Mouse (Mus musculus) left cerebral cortex, postnatal 10 days (tissue): ENCODE data around the gene Fkbp8. TPM values are rescaled to one million over a fixed set of nuclear protein-coding genes. Genes with fewer than 3 reads are reported as not detected.

Experiments used
- DNase-seq, 2 experiments: peaks; one replicate each; pipeline ENCODE4 v3.0.0; 2021 to 2022; ENCODE audit warnings: low spot score in 2 of 2, mixed read lengths in 1 of 2; ENCODE audit errors: extremely low spot score in 1 of 2
- intact Hi-C: fragments of 180-260 bp; cut with DNase I; formaldehyde crosslinking; loops from one replicate; pipeline ENCODE4 v1.15.1; 2025
- total RNA-seq, 2 experiments: library from RNA; stranded (reverse); gene quantifications; 2 replicates each; pipeline ENCODE4 v1.2.3; 2021

Fkbp8 gene
- total RNA-seq, 2 experiments from 2014 or later: 361 to 375 TPM

GRCm38 (mm10) chr8:70570990-70571389 lies 43.5 kb downstream of the Fkbp8 start:
- intact Hi-C loops: no loop called here
- DNase-seq: no peak

- DNase-seq: no peak
- intact Hi-C loops: no loop called here
Measured at GRCm38 (mm10) chr8:70574302-70574701, 46.8 kb downstream of the Fkbp8 start.

GRCm38 (mm10) chr8:70574915-70575314 lies 47.4 kb downstream of the Fkbp8 start:
- peak in 1 of 2 experiments; percentile 87 for DNase-seq
- intact Hi-C loops: no loop called here

DNA sequence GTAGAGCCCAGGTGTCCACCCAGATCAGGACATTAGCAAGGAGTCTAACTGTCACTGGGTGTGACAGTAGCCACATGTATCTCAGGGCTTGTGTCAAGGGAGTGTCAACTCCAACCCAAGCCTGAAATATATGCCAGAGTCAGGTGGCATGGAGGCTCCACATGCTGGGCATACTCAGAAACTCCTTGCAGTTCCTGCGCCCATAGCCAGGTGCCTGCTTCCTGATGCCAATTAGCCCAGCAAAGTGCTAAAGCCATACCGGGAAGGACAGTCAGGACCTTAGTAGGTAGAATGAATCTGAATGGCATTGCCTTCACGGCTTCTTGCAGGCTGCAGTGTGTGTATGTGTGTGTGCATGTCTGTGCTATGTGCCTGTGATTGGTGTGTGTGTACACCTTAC lies 49.7 kb downstream of the Fkbp8 start:
- intact Hi-C loops: no loop called here
- no peak for DNase-seq

- no peak for DNase-seq
- intact Hi-C loops: no loop called here
Measured at GRCm38 (mm10) chr8:70583476-70584387, 56.2 kb downstream of the Fkbp8 start.

GRCm38 (mm10) chr8:70584606-70585257 lies 57.2 kb downstream of the Fkbp8 start:
- DNase-seq: no peak
- intact Hi-C loops: no loop called here

Other genes with a start within 250 kb of the Fkbp8 start
- 1 to 10 TPM; 7.9 to 9.4 TPM for gene Homer3, start 244.9 kb upstream of the Fkbp8 start, total RNA-seq
- 10 to 100 TPM; 64.9 to 65.2 TPM for gene Ddx49, start 225.2 kb upstream of the Fkbp8 start, total RNA-seq
- 100 to 1,000 TPM; 124 to 134 TPM for gene Cope, start 225.2 kb upstream of the Fkbp8 start, total RNA-seq
- 10 to 100 TPM; 97.9 to 98.4 TPM for gene Cers1, start 211.9 kb upstream of the Fkbp8 start, total RNA-seq
- 10 to 100 TPM in 1 of 2 experiments, 1 to 10 TPM in 1; 6.6 to 13.0 TPM for gene Gdf1, start 197.9 kb upstream of the Fkbp8 start, total RNA-seq
- gene Upf1, start 174.4 kb upstream of the Fkbp8 start, total RNA-seq: 10 to 100 TPM; 46.9 to 48.1 TPM
- under 1 TPM in 1 of 2 experiments, not detected in 1; 0.14 TPM for gene Comp, start 154.2 kb upstream of the Fkbp8 start, total RNA-seq
- gene Crtc1, start 88.1 kb upstream of the Fkbp8 start, total RNA-seq: 100 to 1,000 TPM in 1 of 2 experiments, 10 to 100 TPM in 1; 98.8 to 105 TPM
- gene Klhl26, start 50.8 kb upstream of the Fkbp8 start, total RNA-seq: 10 to 100 TPM; 33.1 to 33.8 TPM
- 100 to 1,000 TPM; 146 to 159 TPM for gene Tmem59l, start 40.4 kb upstream of the Fkbp8 start, total RNA-seq
- 1 to 10 TPM; 7.0 to 9.5 TPM for gene Crlf1, start 34.6 kb upstream of the Fkbp8 start, total RNA-seq
- gene Rex1bd, start 21.0 kb upstream of the Fkbp8 start, total RNA-seq: 100 to 1,000 TPM in 1 of 2 experiments, 10 to 100 TPM in 1; 95.1 to 106 TPM
- gene Uba52, start 16.9 kb upstream of the Fkbp8 start, total RNA-seq: 1,000 to 10,000 TPM in 1 of 2 experiments, 100 to 1,000 TPM in 1; 991 to 1,007 TPM
- 10 to 100 TPM; 37.5 to 41.2 TPM for gene Kxd1, start 232 bp downstream of the Fkbp8 start, total RNA-seq
- gene Ell, start 11.7 kb downstream of the Fkbp8 start, total RNA-seq: 10 to 100 TPM; 15.1 to 18.5 TPM
- 10 to 100 TPM; 46.6 to 53.2 TPM for gene Isyna1, start 66.6 kb downstream of the Fkbp8 start, total RNA-seq
- 100 to 1,000 TPM; 236 to 250 TPM for gene Ssbp4, start 81.1 kb downstream of the Fkbp8 start, total RNA-seq
- 1 to 10 TPM in 1 of 2 experiments, under 1 TPM in 1; 0.94 to 1.1 TPM for gene Lrrc25, start 88.4 kb downstream of the Fkbp8 start, total RNA-seq
- not detected for gene Gdf15, start 104.7 kb downstream of the Fkbp8 start, total RNA-seq
- gene Pgpep1, start 132.7 kb downstream of the Fkbp8 start, total RNA-seq: 10 to 100 TPM; 11.5 to 15.9 TPM
- gene Lsm4, start 145.5 kb downstream of the Fkbp8 start, total RNA-seq: 10 to 100 TPM; 68.2 to 80.4 TPM
- gene Jund, start 171.2 kb downstream of the Fkbp8 start, total RNA-seq: 100 to 1,000 TPM; 147 to 149 TPM
- gene Iqcn, start 175.7 kb downstream of the Fkbp8 start, total RNA-seq: under 1 TPM in 1 of 2 experiments, not detected in 1; 0.19 TPM
- not detected for gene Gm3336, start 190.8 kb downstream of the Fkbp8 start, total RNA-seq
- under 1 TPM; 0.49 to 0.61 TPM for gene Pde4c, start 196.0 kb downstream of the Fkbp8 start, total RNA-seq
- gene Rab3a, start 227.0 kb downstream of the Fkbp8 start, total RNA-seq: 100 to 1,000 TPM; 756 to 791 TPM
- 10 to 100 TPM; 35.8 to 37.1 TPM for gene Mpv17l2, start 233.2 kb downstream of the Fkbp8 start, total RNA-seq
- gene Pik3r2, start 249.0 kb downstream of the Fkbp8 start, total RNA-seq: 100 to 1,000 TPM; 173 TPM